Mouse (Mus musculus) ES-Bruce4 (cell line): ENCODE data around the gene Pip4k2b. TPM values are rescaled to one million over a fixed set of nuclear protein-coding genes. Genes with fewer than 3 reads are reported as not detected.

Experiments used
- H3K27ac ChIP-seq: 2 replicates; pipeline ENCODE4 v1.5.1; 2012; ENCODE audit warnings: low read length, inconsistent platforms; ENCODE audit not compliant: insufficient read depth
- H3K27me3 ChIP-seq: 2 replicates; pipeline ENCODE4 v1.6.1; 2012; ENCODE audit warnings: mild to moderate bottlenecking, low read length, inconsistent platforms; ENCODE audit not compliant: control insufficient read depth, poor library complexity, insufficient read depth, severe bottlenecking
- H3K36me3 ChIP-seq: 2 replicates; pipeline ENCODE4 v1.6.1; 2012; ENCODE audit warnings: inconsistent platforms, mild to moderate bottlenecking, low read length, moderate library complexity; ENCODE audit not compliant: control insufficient read depth, poor library complexity, insufficient read depth, severe bottlenecking
- H3K4me1 ChIP-seq: one replicate; pipeline ENCODE4 v1.8.1; 2011; ENCODE audit warnings: low read length; ENCODE audit not compliant: control insufficient read depth, insufficient read depth
- H3K4me3 ChIP-seq: 2 replicates; pipeline ENCODE4 v1.5.1; 2011; ENCODE audit warnings: low read depth, mild to moderate bottlenecking, low read length
- H3K9ac ChIP-seq: 2 replicates; pipeline ENCODE4 v1.6.1; 2012; ENCODE audit warnings: low read depth, mild to moderate bottlenecking, inconsistent platforms; ENCODE audit not compliant: poor library complexity, severe bottlenecking
- H3K9me3 ChIP-seq: replicated peaks from 2 replicates; pipeline ENCODE4 v1.6.1; 2012; ENCODE audit warnings: mild to moderate bottlenecking, low read length, inconsistent platforms; ENCODE audit not compliant: control insufficient read depth, poor library complexity, insufficient read depth, severe bottlenecking
- CTCF ChIP-seq: IDR thresholded peaks from one replicate; pipeline ENCODE4 v1.8.1; 2011; ENCODE audit warnings: low read depth, low read length
- EP300 ChIP-seq: IDR thresholded peaks from 2 replicates; pipeline ENCODE4 v1.6.1; 2011; ENCODE audit warnings: low read depth, low read length; ENCODE audit not compliant: insufficient read depth
- POLR2A ChIP-seq: IDR thresholded peaks from one replicate; pipeline ENCODE4 v1.8.1; 2011; ENCODE audit warnings: low read length; ENCODE audit not compliant: insufficient read depth
- polyA plus RNA-seq: library from polyadenylated mRNA; stranded (reverse); fragments of >200 nt; gene quantifications from 2 replicates; pipeline ENCODE4 v1.2.4, GENCODE M21; 2011; ENCODE audit warnings: low read depth; ENCODE audit not compliant: missing spikeins, insufficient read depth, insufficient read length

The Pip4k2b gene
- polyA plus RNA-seq, 1 experiment: 35.0 TPM

DNA sequence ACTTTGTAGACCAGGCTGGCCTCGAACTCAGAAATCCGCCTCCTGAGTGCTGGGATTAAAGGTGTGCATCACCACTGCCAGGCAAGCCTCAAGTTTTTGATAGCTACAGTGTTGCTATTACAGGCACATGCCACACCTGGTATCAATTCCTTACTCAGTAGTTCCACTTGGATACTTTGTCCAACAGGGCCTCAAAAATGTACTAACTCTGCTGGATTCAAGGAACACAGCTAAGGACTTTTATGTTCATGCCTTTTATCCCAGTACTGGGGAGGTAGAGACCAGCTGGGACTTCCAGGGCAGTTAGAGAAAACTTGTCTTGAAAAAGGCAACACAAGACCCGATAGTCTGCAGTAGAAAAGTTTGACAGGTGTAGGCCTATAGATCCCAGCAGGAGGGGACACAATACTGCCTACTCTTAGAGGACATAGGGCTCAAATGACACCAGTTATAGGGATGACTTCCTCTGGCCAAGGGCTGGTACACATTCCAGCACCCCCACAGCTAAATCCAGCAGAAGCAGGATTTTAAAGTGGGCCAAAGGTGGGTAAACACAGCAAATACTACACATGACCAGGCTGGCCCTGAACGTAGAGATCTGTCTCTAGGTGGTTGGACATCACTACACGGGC lies 32.1 kb upstream of the Pip4k2b start:
- Histone ChIP-seq H3K27me3 (no peaks in the 10 kb centered on the region), H3K27ac (peak overlapping the region; percentile 82), H3K4me3 (no peak overlapping the region), H3K9ac (0 out of 2 replicates have a peak overlapping the region, but pooled peaks have one; percentile 3), H3K36me3 (peaks cover 52% of the 10 kb centered on the region), H3K9me3 (no peaks in the 10 kb centered on the region), H3K4me1 (no peaks in the 10 kb centered on the region)
- TF ChIP-seq EP300: 0 out of 2 replicates have a peak, but pooled peaks have one; percentile 19
- TF ChIP-seq CTCF: no peak

DNA sequence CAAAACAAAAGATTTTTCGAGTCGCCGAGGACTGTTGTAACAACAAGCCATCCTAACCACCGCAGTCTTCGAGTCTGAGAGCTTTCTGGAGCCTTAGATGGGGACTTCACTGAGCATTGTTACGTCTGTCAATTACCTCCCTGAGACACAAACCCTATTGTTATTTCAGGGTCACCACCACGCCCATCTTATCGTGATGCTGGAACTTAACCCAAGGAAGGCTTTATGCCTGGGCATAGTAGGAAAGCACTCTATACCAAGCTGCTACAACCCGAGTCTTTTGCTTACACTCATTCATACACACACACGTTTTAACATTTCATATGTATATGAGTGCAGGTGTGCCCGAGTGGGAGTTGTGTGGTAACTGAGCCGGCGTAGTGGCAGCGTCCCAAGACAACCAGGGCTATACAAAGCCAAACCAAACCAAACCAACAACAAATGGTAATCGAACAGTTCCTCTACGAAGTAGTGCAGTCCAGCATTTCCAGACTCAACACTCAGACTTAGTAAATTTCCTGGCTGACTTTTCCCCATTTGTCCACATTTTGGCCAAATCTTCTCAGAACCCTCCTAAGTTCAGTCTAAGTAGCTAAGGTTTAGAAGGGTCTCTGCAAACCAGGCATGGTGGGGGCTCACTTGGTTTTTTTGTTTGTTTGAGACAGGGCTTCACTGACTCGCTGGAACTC lies 31.4 kb upstream of the Pip4k2b start, which contains the start of gene 1700001P01Rik:
1700001P01Rik (minus strand) TSS at position 111 of the 689 bp plus-strand sequence.
- TF ChIP-seq POLR2A (no peak), EP300 (no peak), CTCF (no peak)
- H3K9me3 ChIP-seq: no peaks in the 10 kb centered on the region
- H3K4me3 ChIP-seq: no peak within 1 kb of the TSS
- H3K36me3 ChIP-seq: peaks cover 45% of the 10 kb centered on the region
- H3K4me1 ChIP-seq: no peaks in the 10 kb centered on the region
- H3K27ac ChIP-seq: peak within 1 kb of the TSS; percentile 82
- peak within 1 kb of the TSS; percentile 43 for H3K9ac ChIP-seq
- H3K27me3 ChIP-seq: no peaks in the 10 kb centered on the region

DNA sequence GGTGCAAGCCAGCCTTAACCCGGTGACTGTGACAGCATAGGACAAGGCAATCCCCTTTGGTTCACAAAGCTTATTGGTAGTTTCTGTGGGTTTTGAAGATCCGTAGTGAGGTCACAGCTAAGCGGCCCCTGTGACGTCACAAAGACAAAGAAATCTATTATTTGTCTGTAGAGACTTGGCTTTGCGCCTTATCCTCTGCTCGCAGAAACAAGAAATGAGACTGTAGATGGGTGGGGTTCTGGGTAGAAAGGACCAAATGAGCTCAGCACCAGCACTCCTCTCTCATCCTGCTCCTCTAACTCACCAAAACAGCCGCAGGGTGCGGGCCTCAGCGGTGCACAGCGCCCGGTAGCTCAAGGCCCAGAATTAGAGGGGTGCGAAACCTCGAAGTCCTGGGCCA lies 30.7 kb upstream of the Pip4k2b start:
- no peak overlapping the region for H3K4me3 ChIP-seq
- H3K9ac ChIP-seq: peak overlapping the region; percentile 43
- no peaks in the 10 kb centered on the region for H3K4me1 ChIP-seq
- H3K36me3 ChIP-seq: peaks cover 37% of the 10 kb centered on the region
- H3K9me3 ChIP-seq: no peaks in the 10 kb centered on the region
- H3K27ac ChIP-seq: peak overlapping the region; percentile 82
- TF ChIP-seq EP300 (no peak), POLR2A (no peak), CTCF (no peak)
- no peaks in the 10 kb centered on the region for H3K27me3 ChIP-seq

DNA sequence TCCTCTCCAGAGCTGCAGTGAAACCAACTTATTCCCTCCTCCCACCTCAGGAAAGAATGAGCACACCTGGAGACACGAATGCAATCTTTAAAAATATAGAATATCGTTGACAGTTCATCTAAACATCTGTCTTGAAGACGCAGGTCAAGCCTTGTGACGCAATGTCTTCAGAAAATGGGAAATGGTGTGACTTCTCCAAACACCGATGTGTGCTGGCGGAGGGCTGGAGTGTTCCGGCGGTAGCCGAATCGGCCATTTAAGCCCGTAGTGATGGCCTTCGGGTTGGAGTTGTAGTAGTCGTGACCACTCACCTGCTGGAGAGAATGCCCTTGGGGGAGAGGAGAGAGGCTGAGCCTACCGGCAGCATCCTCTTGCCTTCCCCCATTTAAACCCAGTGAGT lies 26.9 kb upstream of the Pip4k2b start:
- Histone ChIP-seq H3K36me3 (no peaks in the 10 kb centered on the region), H3K9me3 (no peaks in the 10 kb centered on the region)

DNA sequence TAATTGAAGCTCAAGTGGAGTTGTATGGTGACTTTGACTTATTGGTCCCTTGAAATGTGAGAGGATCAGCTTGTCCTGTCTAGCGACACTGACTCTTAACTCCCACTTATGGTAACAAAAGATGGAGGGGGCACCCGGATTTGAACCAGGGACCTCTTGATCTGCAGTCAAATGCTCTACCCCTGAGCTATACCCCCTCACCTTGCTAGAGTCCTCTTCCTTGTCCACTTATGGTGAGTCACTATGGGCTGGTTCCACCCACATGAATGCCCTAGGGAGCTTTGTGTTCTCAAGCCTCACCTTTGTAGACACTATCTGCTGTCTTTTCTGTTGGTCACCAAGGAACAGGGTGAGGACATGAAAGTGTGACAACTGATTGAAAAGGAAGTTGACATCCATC lies 25.2 kb upstream of the Pip4k2b start:
- Histone ChIP-seq H3K36me3 (no peaks in the 10 kb centered on the region), H3K9me3 (no peaks in the 10 kb centered on the region), H3K4me1 (no peaks in the 10 kb centered on the region), H3K9ac (no peak overlapping the region), H3K4me3 (no peak overlapping the region), H3K27me3 (no peaks in the 10 kb centered on the region), H3K27ac (no peak overlapping the region)
- TF ChIP-seq CTCF (no peak), EP300 (no peak)

More for the DNA sequence above, 26.9 kb upstream of the Pip4k2b start:
- H3K4me3 ChIP-seq: no peak overlapping the region
- H3K4me1 ChIP-seq: no peaks in the 10 kb centered on the region
- no peaks in the 10 kb centered on the region for H3K27me3 ChIP-seq
- H3K27ac ChIP-seq: no peak overlapping the region
- TF ChIP-seq EP300: no peak
- H3K9ac ChIP-seq: no peak overlapping the region

DNA sequence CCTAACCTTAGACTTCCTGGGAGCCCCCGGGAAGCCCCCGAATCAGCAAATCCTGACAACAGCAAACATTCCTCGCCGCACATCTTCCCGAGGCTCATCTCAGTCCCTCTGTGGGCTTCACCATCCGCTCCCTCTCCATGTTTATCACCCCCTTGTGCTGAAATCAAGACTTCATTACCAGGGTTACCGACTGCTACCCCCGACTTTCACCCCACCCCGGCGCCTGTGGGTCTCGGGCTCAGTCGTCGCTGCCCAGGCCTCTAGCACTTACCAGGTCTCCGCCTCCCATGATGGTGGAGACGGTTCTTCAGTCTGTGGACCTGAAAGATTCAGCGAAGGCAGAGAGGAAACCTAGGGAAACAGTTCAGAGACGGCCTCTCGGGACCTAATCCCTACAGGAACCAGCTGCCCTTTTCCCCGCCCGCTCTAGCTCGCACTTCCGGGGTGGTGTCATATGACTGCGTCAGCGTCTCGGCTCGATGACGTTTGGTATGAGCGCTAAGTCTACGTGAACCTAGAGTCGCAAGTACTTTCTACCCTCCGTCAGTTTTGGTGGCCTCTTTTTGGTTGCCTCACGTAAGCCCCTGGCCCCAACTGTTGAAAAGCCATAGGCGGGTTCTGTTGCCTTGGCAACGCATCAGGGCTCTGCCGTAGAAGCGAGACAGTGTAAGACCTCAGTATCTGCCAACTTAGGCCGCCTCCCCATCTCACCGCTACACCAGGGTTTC lies 21.8 kb upstream of the Pip4k2b start, which contains the start of gene Cwc25:
Cwc25 (minus strand) TSS at position 403 of the 728 bp plus-strand sequence.
- Histone ChIP-seq H3K36me3 (peaks cover 7% of the 10 kb centered on the region; the same call in 1 of the 2 replicates), H3K4me1 (peaks cover 2% of the 10 kb centered on the region), H3K27me3 (no peaks in the 10 kb centered on the region), H3K9me3 (no peaks in the 10 kb centered on the region), H3K4me3 (peak within 1 kb of the TSS; percentile 96), H3K9ac (peak within 1 kb of the TSS; percentile 83), H3K27ac (peak within 1 kb of the TSS; percentile 52)
- peak; percentile 83 for TF ChIP-seq POLR2A
- TF ChIP-seq CTCF: no peak
- peak; percentile 51; the same call in 1 of the 2 replicates for TF ChIP-seq EP300
